Mouse (Mus musculus) splenic B cell, adult 2 months (primary cell): Measurements from ENCODE around the gene Olfr160.
A peak's percentile ranks its signal among the peaks of the same experiment; 100 is the strongest.

Source experiments
- DNase-seq: peaks from one replicate; pipeline ENCODE4 v3.0.0-alpha.2; 2011; ENCODE audit warnings: low read depth, low spot score
- H3K27me3 ChIP-seq: 2 replicates; pipeline ENCODE4 v1.6.1; 2012; ENCODE audit warnings: mild to moderate bottlenecking, low read length, moderate library complexity, mixed read lengths; ENCODE audit not compliant: control insufficient read depth, poor library complexity, insufficient read depth, severe bottlenecking
- H3K36me3 ChIP-seq: 2 replicates; pipeline ENCODE4 v1.6.1; 2012; ENCODE audit warnings: mild to moderate bottlenecking, low read length, moderate library complexity, mixed read lengths; ENCODE audit not compliant: control insufficient read depth, poor library complexity, insufficient read depth, severe bottlenecking

Gene Olfr160

DNA sequence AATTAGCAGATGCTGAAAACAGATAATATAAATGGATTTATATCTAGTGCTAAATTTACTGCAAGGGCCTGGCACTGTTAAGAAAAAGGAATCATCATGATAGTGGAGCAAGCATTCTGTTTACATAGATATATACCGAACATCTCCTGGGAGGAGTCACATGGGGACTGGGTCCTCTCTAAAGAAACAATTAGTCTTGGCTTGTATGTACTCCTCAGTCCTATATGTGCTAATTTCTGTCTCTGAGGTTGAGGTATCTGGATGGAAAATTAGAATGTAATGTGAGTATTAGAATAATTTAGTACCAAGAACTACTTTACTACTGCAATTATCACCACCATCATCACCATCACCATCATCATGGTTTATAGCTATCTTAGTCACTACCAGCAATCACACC lies at the start of gene Olfr160:
Gene Olfr160, minus strand, starts transcription at position 101 of the 400 bp plus-strand sequence.
- no peaks in the 10 kb centered on the region for H3K27me3 ChIP-seq
- no peaks in the 10 kb centered on the region for H3K36me3 ChIP-seq
- no peak for DNase-seq

DNA sequence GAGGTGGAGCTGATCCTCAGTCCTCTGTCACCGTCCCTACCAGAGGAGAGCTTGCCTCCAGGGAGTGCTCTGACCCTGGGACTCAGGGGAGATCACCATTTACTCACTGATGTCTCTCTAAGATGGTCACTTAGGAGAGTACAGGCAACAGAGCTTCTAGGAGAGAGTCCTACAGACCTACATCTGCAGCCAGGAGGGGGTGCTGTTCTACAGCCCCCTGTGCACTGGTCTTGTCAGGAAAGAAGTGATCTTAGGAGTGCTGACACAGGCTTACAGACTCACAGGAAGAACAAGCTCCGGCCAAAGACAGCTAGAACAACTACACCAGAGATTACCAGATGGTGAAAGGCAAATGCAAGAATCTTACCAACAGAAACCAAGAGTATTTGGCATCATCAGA lies 46.5 kb upstream of the Olfr160 start:
- H3K27me3 ChIP-seq = no peaks in the 10 kb centered on the region
- no peak for DNase-seq
- no peaks in the 10 kb centered on the region for H3K36me3 ChIP-seq

DNA sequence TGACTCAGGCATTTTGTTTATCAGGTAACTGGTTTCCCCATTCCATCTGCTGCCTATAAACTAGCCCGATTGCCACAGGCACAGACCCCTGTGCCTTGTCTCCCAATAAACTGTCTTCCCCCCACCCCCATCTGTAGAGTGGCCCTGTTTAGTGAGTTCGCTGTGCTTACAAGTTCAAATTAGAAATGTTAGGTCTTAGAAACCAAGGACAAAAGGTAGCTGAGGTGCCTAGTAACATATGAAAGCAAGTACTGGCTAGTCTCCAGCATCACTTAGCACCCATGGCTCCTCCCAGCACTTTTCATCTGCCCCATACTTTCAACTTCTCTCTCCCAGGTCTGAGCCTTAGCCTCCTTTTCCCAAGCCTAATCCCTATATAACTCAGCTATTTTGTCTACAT lies 45.7 kb upstream of the Olfr160 start:
- H3K36me3 ChIP-seq = no peaks in the 10 kb centered on the region
- no peaks in the 10 kb centered on the region for H3K27me3 ChIP-seq
- DNase-seq = no peak

DNA sequence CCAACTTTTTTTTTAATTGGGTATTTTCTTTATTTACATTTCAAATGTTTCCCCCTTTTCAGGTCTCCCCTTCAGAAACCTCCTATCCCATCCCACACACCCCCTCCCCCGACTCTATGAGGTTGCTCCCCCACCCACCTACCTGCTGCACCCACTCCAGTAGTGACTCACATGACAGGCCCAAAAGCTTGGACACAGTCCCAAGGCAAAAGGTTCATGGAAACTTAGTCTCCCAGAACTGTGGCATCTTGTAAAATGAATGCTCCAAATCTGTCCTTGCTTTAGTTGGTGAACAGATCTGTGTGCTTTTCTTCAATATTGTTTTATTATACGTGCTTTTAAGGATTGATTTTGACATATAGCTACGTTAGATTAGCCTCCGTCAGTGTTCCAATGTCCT lies 36.0 kb upstream of the Olfr160 start:
- Histone ChIP-seq H3K27me3 (no peaks in the 10 kb centered on the region), H3K36me3 (no peaks in the 10 kb centered on the region)
- DNase-seq = no peak

DNA sequence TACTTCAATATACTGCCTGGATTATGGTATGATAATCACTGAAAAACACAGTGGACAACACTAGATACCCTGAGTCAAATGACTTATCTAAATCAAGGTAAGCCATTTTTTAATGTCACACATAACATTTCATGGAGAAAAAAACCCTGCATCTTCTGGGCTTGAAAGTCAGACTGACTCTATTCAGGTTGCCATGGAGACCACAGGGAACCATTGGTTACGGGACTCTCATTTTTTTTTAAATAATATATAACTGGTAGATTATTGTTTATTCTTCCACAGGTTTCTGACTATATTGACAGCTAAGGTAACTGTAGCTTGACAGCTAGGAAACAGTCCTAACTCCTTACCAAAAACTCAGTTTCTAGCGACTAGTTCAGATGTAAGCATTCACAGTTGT lies 35.4 kb upstream of the Olfr160 start:
- no peaks in the 10 kb centered on the region for H3K27me3 ChIP-seq
- no peaks in the 10 kb centered on the region for H3K36me3 ChIP-seq
- no peak for DNase-seq

DNA sequence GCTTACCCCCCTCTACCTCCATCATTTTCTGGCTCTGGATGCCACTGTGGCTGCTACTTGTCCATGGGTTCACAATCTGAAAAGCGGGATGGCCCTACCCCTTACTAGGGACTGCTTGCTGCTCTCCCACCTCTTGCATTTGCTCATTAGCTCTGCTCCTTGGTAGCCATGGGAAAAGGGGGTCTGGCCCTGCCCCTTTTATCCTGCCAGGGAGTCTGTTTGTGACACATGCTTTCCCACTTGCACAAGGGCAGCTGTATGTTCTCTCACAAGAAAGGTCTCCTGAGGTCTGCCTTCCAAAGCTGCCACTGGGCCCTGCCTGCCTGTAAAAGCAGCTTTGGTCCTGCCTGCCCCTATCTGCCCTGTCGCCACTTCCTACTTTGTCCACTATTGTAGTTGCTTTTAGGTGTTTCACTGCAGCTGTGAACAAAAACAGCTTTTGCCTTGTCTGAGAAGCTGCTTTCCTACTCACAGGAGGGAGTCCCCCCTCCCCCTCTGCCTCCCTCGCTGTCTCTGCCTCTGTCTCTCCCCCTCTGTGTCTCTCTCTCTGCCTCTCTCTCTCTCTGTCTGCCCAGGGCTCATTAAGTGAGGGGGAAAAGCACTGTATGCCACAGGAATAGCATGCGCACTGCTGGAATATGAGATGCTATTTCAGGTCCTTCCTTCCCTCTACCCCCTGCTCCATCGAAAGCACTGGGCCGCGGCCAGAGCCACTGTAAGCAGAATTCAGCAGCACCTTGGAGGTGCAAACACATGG lies 34.4 kb upstream of the Olfr160 start:
- no peak for DNase-seq
- Histone ChIP-seq H3K27me3 (no peaks in the 10 kb centered on the region), H3K36me3 (no peaks in the 10 kb centered on the region)

DNA sequence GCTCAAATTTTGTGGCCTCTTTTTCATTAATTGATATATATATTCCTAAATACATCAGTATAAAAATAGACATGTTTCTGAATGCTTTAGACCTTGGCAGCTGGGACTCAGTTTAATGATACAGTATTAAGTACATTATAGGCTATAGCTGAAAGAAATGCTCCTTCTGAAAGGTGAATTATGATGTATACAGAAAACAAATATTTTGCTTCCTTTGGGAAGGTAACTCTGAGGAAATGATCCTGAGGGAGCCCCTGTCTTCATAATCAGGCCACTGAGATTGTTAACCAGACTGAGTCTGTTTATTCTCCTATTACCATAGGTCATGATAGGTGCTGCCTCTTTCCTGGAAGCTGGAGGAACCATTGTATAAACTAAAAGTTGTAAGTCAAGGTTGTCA lies 28.8 kb upstream of the Olfr160 start, which contains the start of gene Olfr874:
Gene Olfr874, plus strand, starts transcription at position 301 of the 400 bp plus-strand sequence.
- DNase-seq = no peak
- Histone ChIP-seq H3K27me3 (no peaks in the 10 kb centered on the region), H3K36me3 (no peaks in the 10 kb centered on the region)

DNA sequence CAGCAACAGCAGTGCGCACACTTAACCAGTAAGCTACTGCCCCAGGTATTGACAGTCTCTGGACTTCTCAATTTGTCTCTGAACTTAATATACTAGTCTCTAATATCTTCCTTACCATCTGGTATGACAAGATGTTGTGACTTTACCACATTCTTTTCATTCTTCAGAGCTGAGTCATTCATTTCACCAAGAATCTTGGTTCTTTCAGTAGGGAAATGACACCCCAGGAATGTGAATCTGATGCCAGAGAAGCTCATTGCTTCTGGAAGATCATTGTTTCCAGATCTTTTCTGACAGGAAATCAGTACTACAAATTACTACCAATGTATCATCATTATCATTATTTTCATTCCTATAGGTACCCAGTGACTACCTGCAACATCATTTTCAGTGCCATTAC lies 18.3 kb upstream of the Olfr160 start:
- Histone ChIP-seq H3K27me3 (no peaks in the 10 kb centered on the region), H3K36me3 (no peaks in the 10 kb centered on the region)
- no peak for DNase-seq

DNA sequence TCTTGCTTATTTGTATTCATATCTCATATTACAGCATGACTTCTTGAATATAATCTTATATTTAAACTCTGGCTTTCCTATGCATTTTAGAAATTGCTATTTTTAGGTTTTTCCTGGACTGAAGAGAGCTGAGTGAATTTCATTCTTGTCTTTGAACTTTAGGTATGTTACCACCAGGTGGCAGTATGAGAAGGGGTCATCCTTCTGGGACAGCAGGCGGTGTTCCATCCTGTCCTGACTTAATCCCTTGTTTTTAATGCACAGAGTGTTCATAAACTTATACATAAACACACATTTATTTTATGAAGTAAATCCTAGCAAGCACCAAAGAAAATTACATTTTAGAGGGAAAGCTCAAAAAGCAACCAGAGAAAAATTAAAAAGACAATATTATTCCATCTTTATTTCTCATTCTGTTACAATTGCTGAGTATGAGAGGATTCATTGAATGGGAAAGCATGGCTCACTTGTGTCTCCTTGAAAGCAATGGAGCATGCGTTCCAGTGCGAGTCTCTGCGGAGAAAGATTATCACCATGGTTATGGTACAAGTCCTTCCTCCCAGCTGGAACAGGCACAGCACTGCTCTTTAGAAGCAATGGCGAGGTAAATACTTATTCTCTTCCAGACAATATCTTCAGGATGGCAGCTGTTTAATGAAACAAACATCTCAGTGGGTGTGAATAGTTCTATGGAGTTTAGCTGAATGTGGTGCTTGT lies 25.9 kb downstream of the Olfr160 start:
- DNase-seq = peak; percentile 4
- Histone ChIP-seq H3K27me3 (no peaks in the 10 kb centered on the region), H3K36me3 (no peaks in the 10 kb centered on the region)

DNA sequence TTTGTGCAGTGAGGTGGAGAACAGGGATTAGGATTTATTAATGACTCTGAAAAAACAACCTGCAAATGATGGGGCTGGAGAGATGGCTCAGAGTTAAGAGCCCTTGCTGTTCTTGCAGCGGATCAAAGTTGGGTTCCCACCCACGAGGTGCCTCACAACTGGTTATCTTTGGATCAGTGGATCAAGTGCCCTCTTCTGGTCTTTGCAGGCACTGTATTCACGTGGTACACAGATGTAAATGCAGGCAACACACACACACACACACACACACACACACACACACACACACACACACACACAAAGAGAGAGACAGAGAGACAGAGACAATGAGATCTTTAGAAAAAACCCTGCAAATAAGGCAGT lies 28.1 kb downstream of the Olfr160 start:
- no peak for DNase-seq
- H3K36me3 ChIP-seq = no peaks in the 10 kb centered on the region
- no peaks in the 10 kb centered on the region for H3K27me3 ChIP-seq

DNA sequence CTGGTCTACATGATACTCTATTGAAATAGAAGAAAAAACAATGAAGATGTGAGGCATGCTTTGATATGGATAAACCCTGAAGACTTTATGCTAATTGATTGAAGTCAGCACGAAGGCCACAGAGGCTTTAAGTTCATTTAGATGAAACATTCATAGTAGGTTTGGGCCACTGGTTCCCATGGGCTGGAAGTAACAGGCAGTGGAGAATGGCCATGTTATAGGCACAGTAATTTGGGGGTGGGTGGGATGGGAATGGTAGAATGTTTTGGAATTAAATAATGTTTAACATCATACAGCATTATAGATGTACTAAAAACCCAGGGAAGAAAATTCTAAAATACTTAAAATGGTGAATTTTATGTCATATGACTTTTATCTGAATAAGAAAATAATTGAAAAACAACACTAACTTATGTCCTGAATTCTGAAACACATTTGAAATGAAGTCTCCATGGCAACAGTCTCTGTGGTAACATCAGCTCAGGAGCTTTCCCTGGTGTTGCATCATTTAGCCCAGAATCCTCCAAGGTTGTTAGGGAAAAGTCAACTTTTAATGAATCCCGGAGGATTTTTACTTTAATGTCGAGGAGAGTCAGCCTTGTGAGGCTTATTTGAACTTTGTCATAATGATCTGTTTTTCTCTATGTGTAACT lies 28.6 kb downstream of the Olfr160 start:
- H3K27me3 ChIP-seq = no peaks in the 10 kb centered on the region
- DNase-seq = no peak
- no peaks in the 10 kb centered on the region for H3K36me3 ChIP-seq

DNA sequence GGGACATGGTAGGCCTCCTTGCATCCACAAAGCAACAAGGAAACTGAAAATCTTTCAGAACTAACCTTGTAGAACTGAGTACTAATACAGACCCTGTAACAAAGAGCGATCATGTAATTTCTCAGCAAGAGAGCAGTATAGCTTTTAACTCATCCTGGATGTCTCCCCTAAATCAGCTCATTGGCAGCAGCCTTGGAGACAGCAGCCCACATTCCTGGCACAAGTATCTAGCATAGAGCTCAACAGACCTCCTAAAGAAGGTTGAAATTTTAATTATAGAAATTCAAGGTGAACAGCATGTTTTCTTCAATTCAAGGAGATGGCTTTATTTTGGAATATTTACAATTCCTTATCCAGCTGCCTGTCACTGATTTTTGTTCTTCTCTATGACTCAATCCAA lies 34.9 kb downstream of the Olfr160 start:
- no peaks in the 10 kb centered on the region for H3K36me3 ChIP-seq
- no peak for DNase-seq
- no peaks in the 10 kb centered on the region for H3K27me3 ChIP-seq

DNA sequence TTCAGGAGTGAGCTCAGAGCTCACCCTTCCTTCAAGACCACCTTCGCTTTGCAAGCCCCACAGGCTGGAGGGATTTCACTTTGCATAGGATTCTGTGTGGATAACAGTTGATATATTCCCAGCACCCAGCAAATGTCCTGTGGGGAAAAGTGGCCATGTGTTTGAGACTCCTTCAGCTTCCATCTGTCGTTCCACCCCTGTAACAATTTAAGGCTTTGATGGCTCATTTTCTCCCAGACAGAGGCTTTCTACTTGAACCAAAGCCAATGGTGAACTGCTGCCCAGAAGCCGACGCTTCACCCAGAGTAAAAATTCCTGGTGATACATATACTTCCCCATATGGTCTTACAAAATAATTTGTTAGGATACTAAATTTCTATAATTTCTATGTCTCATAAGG lies 40.8 kb downstream of the Olfr160 start:
- DNase-seq = no peak
- no peaks in the 10 kb centered on the region for H3K27me3 ChIP-seq
- no peaks in the 10 kb centered on the region for H3K36me3 ChIP-seq

DNA sequence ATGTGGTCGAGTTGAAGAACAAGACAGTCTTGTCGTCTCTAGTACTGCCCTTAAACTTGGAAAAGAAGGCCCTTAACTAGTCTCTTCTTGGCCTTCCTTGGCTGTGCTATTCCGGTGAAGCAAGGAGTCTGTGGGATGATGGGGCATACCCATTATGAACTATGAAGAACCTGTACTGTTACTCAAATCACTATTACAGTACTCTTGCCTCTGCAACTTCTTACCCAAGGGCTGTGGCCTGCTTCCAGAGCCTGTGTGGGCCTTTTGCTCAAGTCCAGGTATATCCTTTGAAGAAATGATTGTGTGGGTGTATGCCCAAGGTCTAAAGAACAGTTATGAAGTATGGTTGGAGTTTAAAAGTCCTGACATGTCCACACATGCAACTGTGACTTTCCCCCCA lies 45.8 kb downstream of the Olfr160 start:
- DNase-seq = no peak
- H3K36me3 ChIP-seq = no peaks in the 10 kb centered on the region
- no peaks in the 10 kb centered on the region for H3K27me3 ChIP-seq

DNA sequence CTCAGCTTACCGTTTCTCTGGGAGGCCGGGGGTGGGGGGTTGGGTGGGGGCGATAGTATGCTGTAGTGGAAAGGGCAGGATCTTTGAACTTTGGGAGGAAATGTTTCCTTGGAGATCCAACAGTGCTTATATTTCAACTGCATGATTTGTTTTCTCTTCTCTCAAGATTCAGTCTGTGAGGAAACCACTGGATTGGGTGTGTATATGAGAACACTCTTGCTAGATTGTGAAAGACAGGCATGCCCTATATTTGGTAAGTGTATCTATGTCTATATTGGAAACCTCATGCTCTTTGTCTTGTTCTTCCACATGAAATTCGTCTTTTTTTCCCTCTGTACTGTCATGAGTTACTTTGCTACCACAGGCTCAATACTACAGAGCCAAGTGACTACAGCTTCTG lies 46.4 kb downstream of the Olfr160 start:
- no peak for DNase-seq
- Histone ChIP-seq H3K36me3 (no peaks in the 10 kb centered on the region), H3K27me3 (no peaks in the 10 kb centered on the region)
